Mouse (Mus musculus) cerebellum, adult 2 months (tissue): ENCODE measurements at regions not wholly inside any gene's neighbourhood (a gene's known extent, or its start where the extent isn't known, plus 50 kb on each side); places are given as distances from the start of the nearest gene placed in this dataset.

ENCODE experiments used
- CTCF ChIP-seq: fragments of 200-500 bp; IDR thresholded peaks from 2 replicates; pipeline ENCODE4 v1.5.1; 2011; ENCODE audit warnings: low read depth, mild to moderate bottlenecking, control low read depth, low read length, moderate library complexity, borderline replicate concordance; ENCODE audit not compliant: insufficient read depth
- POLR2A ChIP-seq: fragments of 200-500 bp; IDR thresholded peaks from 2 replicates; pipeline ENCODE4 v1.6.1; 2011; ENCODE audit warnings: low read length, control low read depth, borderline replicate concordance; ENCODE audit not compliant: insufficient read depth

- TF ChIP-seq POLR2A (no peak), CTCF (no peak)
These were observed 513.8 kb upstream of the Tbx3 start for GRCm38 (mm10) chr5:119156638-119157037.
